Mouse (Mus musculus) heart, postnatal 0 days (tissue): ENCODE results near the gene Siglec1.

Experiments
- CTCF ChIP-seq: IDR thresholded peaks from 2 replicates; pipeline ENCODE4 v1.5.1; 2016; ENCODE audit warnings: antibody characterized with exemption, control low read depth, low read depth
- EP300 ChIP-seq: IDR thresholded peaks from 2 replicates; pipeline ENCODE4 v1.6.1; 2016; ENCODE audit warnings: antibody characterized with exemption, low read depth

- TF ChIP-seq CTCF (no peak), EP300 (no peak)
These were observed 45.4 kb downstream of the Siglec1 start for GRCm38 (mm10) chr2:131040854-131041825.
